Mouse (Mus musculus) 3T3-L1 (cell line): ENCODE measurements around the gene Spin2c.

Experiments
- DNase-seq: peaks from one replicate; pipeline ENCODE4 v3.0.0-alpha.2; 2015; ENCODE audit warnings: low read depth, low spot score

The Spin2c gene

DNA sequence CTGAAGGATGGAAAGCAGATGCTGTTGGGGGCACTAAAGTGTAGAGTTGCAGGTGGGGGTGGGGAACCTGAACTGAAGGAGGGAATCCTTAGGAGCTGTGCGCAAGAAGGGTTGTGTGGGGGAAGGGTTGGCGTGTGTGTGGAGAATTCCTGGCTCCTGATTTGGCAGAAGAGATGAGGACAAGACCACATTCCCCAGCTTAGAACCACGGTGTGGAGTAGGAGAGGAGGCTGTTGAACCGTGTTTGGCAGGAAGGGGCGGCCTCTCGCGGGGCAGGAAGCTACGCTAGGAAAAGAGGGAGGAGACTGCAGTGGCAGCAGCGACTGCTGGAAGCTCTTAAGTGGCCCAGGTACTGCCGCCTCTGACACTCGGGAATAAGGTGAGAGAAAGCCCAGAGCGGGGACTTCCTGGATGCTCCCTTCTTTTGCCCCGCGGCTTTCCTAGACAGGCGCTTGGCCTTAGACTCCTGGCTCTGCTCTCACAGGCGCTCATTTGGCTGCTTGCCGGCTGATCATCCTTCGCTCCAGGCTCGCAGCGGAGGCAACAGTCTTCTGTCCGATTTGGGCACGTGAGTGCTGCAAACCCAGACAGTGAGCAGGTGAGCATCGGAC lies at the start of gene Spin2c:
Gene Spin2c, plus strand, starts transcription at position 275 of the 611 bp plus-strand sequence.
- DNase-seq, result peak; percentile 3

DNA sequence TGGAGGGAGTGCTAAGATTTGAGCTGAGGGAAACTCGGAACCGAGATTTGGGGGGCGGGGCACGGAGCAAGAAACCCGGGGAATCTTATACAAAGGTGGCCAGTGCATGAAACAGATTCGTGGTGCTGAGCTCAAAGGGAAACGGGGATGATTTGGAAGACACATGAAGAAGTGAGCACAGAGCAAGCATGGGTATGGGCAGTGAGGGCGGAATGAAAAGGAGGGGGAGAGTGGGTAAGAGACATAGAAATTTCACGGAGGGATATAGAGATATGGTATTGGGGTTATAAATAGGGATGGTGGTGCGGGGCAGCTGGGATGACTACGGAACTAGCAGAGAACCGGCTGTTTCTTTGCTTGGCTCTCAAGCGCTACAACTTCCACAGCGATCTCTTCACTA lies 581 bp downstream of the Spin2c start:
- DNase-seq, result no peak
